Mouse (Mus musculus) left cerebral cortex, postnatal 10 days (tissue): ENCODE measurements around the gene Pde6d. TPM values are rescaled to one million over a fixed set of nuclear protein-coding genes. Genes with fewer than 3 reads are reported as not detected.
"Not testable (repeated sequence)": the region's sequence is repeated elsewhere in the genome, so short reads cannot be mapped to it uniquely, and the experiment has no call there.

ENCODE experiments used
- DNase-seq, 2 experiments: peaks; one replicate each; pipeline ENCODE4 v3.0.0; 2021 to 2022; ENCODE audit warnings: low spot score in 2 of 2, mixed read lengths in 1 of 2; ENCODE audit errors: extremely low spot score in 1 of 2
- intact Hi-C: fragments of 180-260 bp; cut with DNase I; formaldehyde crosslinking; loops from one replicate; pipeline ENCODE4 v1.15.1; 2025
- total RNA-seq, 2 experiments: library from RNA; stranded (reverse); gene quantifications; 2 replicates each; pipeline ENCODE4 v1.2.3; 2021

The Pde6d gene
- total RNA-seq, 2 experiments from 2014 or later, result 62.6 to 67.4 TPM

DNA sequence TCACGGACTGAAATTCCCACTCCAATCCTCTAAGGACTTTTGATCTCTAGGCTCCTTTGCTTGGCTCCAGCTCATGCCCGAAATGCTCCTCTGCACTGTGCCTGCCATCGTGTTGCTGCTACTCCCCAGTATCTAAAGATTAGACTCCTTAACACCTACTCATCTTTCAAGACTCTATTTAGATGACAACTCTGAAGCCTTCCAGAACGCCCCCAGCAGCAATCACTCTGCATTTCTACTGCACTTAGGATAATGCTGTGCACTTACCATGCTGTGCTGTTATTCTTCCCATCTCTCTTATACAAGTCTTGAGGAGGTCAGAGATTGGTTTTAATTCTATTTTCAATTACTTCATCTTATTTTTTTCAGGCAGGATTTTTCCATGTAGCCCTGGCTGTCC is 10.5 kb downstream of the Pde6d start:
- no peak for DNase-seq
- intact Hi-C loops, result no loop called here

DNA sequence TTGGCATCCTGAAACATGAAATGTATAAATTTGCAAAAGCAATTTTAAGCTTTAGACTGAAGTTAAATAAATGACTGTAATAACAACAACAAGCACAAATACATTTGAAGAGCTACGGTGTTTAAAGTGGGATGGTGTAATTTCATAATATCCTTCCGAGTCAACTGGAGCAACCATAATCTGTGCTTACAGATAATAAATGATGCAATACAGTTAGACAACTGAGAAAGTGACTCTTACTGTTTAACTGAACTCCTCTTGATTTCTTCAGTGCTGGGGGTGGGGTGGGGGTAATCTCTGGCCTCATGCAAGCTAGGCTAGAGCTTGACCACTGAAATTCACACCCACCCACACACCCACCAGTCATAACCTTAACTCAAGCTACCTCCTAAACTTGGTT is 11.0 kb downstream of the Pde6d start:
- DNase-seq, result no peak
- intact Hi-C loops, result no loop called here

DNA sequence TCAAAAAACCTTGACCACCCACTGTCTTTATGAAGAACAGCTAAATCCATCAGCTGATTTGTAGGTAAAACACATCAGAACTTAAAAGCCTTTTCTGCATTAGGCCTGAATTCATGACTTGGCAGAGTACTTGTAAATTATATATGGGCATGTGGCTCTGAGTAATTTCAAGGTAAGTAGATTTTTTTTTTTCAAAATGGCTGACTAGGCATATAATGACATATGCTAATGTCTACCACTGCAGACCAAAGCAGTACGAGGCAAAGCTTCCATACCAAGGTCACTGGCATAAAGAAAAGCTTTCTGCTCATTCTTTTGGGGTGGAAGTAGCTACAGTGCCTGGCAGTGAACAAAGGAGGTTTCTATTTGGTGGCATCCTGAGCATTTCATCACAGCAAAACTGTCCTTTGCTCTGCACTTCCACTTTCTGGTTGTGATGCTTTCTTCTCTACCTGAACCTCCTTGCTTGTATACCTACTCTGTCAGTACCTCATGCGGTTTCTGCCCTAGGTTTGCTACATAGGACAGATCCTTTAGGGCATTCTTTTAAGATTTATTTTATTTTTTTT is 13.1 kb downstream of the Pde6d start:
- intact Hi-C loops, result loop anchor here (1.0 kb wide), 1 partner anchor 11 kb away; no protein-coding TSS in a partner anchor
- DNase-seq, result no peak

DNA sequence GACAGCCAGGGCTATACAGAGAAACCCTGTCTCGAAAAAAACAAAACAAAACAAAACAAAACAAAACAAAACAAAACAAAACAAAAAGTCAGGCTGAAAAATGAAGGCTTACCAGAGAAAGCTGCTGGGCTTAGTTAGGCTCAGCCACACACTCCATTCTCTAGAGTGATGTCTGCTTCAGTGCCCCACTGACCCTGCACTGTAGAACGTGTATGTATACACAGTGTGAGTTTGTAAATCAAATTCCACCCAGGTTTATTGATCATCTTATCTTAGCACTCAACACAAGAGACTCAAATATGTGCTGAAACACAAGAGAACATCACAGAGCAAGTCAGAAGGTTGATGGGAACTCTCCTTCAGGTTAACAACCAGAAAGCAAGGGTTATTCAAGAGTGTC is 14.0 kb downstream of the Pde6d start:
- intact Hi-C loops, result no loop called here
- no peak for DNase-seq

DNA sequence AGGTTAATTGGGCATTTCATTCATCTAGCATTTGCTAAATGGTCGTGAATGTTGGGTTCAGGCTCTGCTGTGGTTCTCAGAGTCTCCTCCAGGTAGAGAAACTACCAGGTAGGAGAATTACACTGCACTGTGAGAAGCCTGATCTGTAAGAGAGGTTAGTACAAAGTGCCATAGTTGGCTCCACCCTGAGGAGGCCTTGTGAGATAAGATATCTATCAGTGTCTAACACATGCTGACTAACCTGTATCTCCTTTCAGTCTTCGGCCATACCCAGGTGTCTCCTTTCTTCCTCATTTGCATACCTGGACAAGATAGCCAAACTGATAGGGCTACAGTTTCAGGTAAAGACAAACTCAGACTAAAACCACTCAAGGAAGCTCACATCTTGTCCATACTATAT is 19.8 kb downstream of the Pde6d start:
- intact Hi-C loops, result no loop called here
- DNase-seq, result no peak

DNA sequence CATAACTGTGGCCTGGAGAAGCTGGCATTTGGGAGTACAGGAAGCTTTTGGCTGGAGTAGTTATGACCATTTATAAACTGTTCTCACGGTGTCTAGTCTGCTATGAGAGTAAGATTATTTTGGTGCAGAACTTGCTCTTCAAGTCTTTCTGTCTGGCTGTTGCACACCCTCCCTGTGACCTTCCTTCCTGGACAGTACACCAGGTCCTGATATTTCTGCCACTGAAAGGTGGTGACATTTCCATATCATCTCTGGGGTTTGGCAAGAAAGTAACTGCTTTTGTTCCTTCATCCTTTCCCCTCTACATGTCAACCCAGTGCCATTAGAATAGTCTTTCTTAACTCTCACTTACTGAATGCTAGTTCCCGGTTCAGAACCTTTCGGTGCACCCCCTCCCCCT is 23.2 kb downstream of the Pde6d start:
- intact Hi-C loops, result no loop called here

DNA sequence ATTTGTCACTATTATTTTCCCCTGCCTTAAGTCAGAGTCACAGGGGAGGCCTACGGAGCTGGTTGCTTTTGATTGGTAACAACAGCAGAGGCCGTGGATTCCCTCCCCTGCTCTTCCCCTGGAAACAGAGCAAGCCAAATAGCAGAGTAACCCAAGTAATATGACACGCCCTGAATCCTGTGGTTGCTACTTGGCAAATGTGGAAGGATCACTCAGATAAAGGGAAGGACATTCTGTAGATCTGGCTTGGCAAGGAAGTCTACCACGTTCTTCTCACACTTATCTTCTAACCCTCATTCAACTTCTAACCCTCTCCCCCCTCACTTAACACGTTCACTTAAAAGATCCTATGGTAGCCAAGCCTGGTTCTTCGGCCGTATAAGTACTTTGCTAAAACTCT is 24.6 kb downstream of the Pde6d start:
- intact Hi-C loops, result loop anchor here (1.0 kb wide), 1 partner anchor 11 kb away; no protein-coding TSS in a partner anchor
- no peak for DNase-seq

More for the DNA sequence above, 23.2 kb downstream of the Pde6d start:
- DNase-seq, result no peak

DNA sequence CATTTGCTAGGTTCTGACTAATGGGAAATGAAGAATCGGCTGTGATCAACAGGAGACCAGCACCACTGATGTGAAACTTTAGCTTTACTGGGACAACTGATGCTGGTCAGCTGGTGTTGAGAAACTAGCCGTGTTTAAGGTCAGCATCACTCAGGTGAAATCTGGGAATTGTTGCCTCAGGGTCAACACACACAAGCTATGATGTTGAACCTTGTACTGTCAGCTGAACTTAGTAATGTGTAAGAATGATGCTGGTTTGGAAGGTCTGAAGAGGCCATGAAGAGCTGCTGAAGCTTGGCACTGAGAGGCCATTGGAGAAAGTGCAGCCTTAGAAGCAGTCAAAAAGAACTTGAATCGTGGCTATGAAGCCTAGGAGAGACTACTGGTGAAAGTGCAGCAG is 26.8 kb downstream of the Pde6d start:
- DNase-seq, result no peak
- intact Hi-C loops, result no loop called here

DNA sequence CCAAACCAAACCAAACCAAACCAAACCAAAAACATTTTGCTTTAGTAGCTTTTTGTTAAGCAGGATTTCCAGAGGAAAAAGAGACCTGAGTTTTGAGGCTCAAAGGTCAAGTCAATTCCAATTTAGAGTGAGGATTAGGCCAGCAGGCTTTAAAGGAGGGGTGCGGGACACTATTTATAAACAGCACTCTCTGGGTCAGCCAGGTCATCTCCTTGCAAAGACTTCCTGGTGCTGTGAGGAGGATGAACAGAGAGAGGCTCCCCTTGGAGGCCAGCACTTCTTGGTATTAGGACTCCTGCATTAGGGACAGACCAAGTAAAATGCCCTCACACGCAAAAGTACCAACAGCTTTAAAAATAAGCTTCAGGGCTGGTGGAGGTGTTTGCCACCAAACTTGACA is 30.6 kb downstream of the Pde6d start:
- DNase-seq, result no peak
- intact Hi-C loops, result no loop called here

DNA sequence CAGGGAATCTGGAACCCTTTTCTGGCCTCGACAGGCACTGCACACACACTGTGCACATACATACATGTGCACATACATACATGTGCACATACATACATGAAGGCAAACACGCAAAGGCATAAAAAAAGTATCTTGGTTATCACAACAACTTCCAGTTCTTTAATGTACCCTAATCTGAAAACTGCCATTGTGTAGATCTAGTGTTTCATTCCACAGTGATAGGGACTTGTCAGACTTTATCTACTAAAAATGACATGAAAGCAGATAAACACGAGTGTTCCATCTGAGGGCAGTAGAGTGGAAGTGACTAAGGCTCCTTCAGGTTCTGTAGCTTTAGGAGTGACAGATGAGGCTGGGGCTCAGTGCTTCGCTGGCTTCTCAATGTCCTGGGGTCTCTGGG is 31.1 kb downstream of the Pde6d start:
- DNase-seq, result no peak
- intact Hi-C loops, result no loop called here

DNA sequence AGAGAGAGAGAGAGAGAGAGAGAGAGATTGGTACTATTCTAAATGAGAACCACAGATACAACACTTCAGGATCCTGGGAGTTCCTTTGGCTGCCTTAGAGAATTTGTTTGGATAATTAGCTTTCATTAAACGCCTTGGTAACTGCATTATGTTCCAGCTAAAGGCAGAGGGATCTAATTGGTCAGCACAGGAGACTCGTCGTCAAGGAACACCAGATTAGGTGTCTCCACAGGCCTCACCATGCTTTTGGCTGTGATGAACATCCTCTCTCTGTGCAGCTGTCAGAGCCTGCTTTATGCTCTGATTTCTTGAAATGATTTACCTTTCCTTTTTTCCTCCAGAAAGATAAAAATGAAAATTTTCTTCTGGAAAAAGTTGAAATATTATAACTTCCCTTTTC is 35.6 kb downstream of the Pde6d start:
- intact Hi-C loops, result no loop called here

DNA sequence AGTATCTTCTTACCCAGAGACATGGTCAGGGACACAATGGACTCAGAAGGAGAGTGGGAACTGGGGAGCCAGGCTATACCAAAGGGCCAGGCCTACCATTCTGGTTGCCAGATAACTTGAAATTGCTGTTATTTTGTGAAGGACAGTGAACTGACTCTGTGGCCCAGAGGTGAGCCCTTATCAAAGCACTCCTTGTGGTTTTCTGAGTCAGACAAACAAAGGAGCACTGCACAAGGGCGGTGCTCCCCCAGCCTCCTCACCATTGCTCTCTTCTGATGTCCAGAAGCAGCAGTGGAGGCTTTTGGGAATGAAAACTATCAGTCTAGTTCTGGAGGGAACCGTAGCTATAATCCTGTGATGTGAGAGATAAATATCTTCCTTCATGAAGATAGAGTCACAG is 39.8 kb downstream of the Pde6d start:
- intact Hi-C loops, result no loop called here
- DNase-seq, result no peak

More for the DNA sequence above, 35.6 kb downstream of the Pde6d start:
- no peak for DNase-seq

DNA sequence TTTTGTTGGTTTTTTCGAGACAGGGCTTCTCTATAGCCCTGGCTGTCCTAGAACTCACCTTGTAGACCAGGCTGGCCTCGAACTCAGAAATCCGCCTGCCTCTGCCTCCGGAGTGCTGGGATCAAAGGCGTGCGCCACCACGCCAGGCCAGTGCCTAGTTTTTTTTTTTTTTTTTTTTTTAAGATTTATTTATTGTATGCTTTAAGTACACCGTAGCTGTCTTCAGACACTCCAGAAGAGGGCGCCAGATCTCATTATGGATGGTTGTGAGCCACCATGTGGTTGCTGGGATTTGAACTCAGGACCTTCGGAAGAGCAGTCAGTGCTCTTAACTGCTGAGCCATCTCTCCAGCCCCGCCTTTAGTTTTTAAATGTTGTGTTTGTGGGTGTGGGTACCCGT is 42.8 kb downstream of the Pde6d start:
- DNase-seq, intact Hi-C loops: not testable (repeated sequence)

DNA sequence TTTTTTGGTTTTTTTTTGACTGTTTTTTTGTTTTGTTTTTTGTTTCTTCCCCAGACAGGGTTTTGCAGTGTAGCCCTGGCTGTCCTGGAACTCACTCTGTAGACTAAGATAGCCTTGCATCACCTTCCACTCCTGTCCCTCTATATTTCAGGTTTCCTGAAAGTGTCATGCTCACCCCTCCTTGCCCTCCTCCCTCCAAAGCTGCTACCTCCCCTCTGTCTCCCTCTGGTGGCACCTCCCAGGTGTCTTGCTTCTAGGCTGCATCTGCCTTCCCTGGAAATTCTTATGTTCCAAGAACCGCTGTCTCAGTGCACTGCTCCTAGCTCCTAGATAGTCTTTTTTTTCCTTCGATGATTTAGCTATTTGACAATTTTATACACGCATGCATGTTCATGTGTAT is 44.0 kb downstream of the Pde6d start:
- intact Hi-C loops, result no loop called here
- peak in 1 of 2 experiments; percentile 44 for DNase-seq

DNA sequence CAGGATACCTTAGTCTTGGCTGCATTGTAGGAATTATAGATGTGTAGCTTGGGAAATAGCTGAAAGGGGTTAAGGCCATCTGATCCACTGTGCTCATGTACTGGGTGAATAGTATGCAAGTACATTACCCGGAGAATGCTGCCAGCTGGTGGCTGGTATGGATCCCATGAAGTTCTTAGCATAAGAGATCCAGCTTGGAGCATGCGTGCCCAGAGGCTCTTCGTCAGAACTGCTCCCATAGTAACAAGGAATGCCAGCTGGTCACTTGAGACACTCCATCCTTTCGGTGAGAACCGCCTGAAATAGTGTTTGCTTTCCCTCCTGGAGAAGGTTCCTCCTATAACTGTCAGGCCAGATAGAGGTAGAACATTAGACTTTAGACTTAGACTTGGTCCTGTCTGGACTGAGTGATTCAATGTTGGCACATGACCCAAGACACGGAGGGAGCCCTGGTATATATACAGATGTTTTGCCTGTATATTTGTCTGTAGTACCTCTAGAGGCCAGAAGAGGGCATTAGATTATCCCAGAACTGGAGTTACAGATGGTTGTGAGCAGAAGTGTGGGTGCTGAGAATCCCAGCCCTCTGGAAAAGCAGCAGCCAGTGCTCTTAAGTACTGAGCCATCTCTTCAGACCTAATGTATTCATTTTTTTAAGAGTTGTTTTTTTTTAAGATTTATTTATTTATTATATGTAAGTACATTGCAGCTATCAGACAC is 48.9 kb downstream of the Pde6d start:
- intact Hi-C loops, result loop anchor here (2.0 kb wide), 1 partner anchor 33 kb away; no protein-coding TSS in a partner anchor
- DNase-seq, result peak; percentile 57 to 77

DNA sequence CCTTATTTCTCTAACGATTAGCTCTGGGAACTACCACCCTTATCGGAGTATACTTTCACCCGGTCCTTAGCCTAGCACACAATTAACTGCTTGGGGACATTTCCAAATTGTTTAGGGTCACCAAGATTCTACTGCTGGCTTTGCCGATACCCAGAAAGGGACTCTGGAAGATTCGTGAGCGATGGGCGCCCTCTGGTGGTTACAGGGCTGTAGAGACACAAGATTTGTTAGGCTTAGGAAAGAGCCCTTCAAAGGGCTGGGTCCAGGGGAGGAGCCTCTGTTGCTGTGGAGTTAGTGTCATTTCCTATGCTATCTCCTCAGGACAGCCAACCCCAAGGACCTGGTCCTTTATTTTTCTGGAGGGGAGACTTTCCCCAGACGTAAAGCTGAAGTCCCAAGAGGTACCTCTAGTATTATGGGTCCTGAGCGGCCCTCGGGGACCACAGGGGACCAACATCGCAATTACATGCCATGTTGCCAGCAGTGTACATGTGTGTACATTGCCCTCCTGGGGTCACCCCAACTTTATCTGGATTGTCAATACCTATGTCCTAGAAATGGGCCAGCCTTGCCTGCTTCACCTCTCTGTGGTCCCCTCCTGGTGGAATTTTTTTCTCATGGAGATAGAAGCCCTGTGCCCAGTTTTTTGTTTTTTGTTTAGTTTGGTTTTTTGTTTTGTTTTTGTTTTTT is 49.9 kb downstream of the Pde6d start:
- peak; percentile 91 to 94 for DNase-seq
- intact Hi-C loops, result loop anchor here (2.0 kb wide), 1 partner anchor 32 kb away; no protein-coding TSS in a partner anchor

DNA sequence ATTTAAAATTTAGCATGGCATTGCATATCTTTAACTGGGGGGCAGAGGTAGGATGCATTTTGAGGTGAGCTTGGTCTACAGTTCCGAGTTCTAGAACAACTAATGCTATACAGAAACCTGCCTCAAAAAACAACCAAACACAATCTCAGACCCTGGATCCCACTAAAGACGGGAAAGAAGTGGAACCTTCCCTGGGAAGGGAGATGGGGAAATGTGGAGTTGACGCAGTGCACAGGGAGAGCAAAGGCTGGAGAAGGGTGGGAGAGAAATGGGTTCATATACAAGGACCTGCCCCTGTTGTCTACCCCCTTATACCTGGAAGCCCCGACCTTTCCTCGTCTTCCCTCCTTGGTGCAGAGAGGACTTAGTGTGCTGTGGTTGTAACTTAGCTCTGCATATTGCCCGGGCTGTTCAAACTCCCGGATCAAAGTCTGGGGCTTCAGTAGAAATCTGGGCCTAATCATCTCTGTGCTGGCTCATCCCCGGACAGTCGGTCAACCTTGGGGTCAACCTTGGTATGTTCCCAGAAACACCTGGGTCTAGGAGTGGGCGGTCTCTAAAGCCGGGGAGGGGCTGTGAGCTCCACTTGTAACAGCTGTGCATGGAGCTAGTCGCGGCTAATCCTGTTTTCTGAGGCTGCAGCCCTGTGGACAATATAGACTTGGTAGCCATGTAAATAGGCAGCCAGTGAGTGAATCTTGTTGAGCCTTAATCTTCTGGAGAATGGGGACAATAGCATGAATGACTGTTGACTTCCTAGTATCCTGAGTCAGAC is 50.7 kb downstream of the Pde6d start:
- peak in 1 of 2 experiments; percentile 37 for DNase-seq
- intact Hi-C loops, result loop anchor here (2.0 kb wide), 1 partner anchor 31 kb away; no protein-coding TSS in a partner anchor

DNA sequence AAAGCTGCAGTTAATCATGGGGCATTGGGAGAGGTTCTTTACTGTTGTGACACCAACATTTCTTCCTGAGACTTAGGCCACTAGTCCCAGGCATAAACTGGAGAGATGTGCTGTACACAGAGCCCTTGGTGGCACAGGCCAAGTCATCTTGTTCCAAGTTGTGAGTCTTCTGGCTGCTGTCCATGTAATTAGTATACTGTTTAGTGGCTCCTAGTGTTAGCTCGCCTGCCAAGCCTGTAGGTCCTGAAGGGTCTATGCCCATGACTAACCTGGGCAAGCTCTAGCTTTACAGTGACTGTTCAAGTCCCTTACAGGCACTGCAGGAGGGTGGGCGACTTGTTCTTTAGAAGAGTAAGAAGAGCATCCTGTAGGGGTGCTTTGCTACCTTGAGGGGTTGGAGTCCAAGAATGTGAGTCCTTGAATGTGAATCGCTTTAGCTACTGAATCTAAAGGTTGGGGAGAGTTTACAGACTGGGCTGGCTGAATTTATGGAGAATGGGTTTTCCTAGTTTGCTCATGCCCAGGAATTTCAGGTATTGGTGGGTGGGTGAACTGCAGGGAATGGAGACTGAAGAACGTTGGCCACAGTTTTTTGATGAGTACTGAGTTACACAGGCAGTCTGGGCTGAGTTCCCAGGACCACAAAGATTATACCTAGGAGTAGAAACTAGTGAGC is 51.4 kb downstream of the Pde6d start:
- intact Hi-C loops, result no loop called here
- DNase-seq, result no peak

DNA sequence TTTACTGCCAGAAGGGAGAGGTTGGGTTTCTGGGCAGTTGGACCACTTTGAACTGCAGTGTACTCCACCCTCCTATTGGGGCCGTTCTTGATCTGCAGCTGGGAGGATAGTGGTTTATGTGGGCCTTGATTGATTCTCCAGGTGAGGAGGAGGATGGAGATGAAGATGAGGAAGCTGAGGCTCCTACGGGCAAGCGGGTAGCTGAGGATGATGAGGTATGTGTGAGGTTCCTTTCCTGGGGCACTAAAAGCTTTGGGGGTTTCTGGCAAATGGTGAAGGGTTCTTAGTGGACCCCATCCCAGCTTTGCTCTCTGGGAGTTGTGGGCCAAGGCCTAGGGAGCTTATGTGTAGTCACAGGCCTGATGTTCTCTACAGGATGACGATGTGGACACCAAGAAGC is 52.8 kb downstream of the Pde6d start:
- intact Hi-C loops, result loop anchor here (2.0 to 5.0 kb wide), 2 partner anchors 42 to 89 kb away; no protein-coding TSS in a partner anchor
- no peak for DNase-seq
